Mouse (Mus musculus): Measurements from ENCODE around the gene Birc6. TPM values are rescaled to one million over a fixed set of nuclear protein-coding genes. Genes with fewer than 3 reads are reported as not detected.
"Not testable (repeated sequence)": the region's sequence is repeated elsewhere in the genome, so short reads cannot be mapped to it uniquely, and the experiment has no call there.

Birc6 gene
- total RNA-seq, 2 experiments from 2014 or later, result 94.9 to 103 TPM

DNA sequence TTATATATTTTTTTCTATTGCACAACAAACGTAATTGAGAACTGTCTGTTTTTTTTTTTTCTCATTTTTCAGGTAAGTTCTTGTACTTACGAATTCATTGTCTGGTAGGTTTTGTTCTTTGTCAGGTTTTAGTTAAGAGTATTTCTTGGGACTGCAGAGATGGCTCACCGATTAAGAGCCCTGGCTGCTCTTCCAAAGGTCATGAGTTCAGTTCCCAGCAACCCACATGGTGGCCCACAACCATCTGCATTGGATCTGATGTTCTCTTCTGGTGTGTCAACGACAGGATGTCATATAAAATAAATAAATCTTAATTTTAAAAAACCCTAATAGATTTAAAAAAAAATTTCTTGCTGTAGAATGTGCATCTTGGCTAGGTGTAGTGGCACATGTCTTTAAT lies 161.3 kb downstream of the Birc6 start:
- intact Hi-C loops (cut with DNase I), result no loop called here
- DNase-seq, result no peak

DNA sequence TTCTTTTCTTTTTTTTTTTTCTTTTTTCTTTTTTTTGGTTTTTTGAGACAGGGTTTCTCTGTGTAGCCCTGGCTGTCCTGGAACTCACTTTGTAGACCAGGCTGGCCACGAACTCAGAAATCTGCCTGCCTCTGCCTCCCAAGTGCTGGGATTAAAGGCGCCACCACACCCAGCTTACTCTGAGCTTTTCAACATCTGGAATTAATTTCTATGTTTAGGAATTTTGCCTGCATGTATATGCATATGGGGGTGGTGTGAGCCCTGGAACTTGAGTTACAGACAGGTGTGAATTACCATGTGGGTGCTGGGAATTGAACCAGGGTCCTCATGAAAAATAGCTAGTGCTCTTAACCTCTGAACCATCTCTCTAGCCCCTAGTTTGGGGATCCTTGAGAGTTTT lies 173.6 kb downstream of the Birc6 start:
- DNase-seq; intact Hi-C loops (cut with DNase I): not testable (repeated sequence)

DNA sequence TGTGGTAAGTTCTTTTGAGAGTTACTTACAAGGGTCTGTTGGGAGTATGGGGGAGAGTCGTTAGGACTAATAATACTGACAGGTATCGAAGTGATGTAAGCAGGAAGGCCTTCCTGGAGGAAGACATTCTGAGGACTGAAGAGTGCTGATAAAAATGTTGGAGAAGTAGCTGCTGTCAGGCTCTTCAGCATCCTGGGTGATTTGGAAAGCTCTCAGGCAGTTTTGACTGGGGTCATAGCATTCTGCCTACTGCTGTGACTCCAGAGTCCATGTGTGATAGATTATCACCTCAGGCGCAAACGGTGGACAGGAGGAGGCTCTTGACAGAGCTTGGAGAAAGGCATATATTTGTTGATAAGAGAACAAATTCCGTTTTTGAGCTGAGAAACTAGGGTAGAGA lies 177.4 kb downstream of the Birc6 start:
- no peak for DNase-seq
- intact Hi-C loops (cut with DNase I), result no loop called here

DNA sequence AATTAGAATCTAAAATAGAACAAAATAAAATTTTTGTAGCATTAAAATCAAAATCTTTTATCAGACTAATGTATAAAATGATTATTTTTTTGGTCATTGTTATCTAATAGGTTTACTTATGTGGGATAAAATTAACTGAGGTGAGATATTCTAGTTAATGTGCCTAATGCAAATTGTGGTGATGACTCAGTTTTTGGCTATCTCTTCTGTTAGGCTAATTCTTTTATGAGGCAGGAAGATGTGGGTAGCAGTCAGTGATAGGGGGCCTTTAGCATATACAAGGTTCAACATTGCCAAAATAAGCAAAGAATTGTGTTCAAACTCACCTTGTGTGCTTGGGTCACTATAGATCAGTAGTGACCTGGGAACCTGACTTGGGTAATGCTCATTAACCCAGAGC lies 178.5 kb downstream of the Birc6 start:
- intact Hi-C loops (cut with DNase I), result no loop called here
- no peak for DNase-seq

- intact Hi-C loops (cut with DNase I), result no loop called here
- DNase-seq, result no peak
These were observed 179.6 kb downstream of the Birc6 start for GRCm38 (mm10) chr17:74707637-74708152.

DNA sequence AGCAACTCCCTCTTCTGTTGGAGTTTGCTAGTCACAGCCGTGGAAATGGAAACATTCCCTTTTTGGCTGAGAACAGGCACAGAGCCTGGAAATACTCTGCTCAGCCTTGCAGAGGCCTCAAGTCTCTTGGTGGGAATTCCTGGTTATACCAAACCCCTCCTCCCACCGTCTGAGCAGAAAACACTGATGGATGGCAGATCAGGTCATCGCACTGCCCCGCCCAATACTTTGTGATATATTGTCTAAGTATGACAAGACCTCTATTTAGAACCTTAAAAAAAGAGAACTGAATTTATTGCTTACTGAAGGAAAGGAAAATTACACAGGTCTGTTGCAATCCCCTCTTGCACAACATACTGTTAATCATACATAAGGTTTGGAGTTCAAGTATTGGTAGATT lies 182.6 kb downstream of the Birc6 start:
- DNase-seq, result no peak
- intact Hi-C loops (cut with DNase I), result no loop called here

DNA sequence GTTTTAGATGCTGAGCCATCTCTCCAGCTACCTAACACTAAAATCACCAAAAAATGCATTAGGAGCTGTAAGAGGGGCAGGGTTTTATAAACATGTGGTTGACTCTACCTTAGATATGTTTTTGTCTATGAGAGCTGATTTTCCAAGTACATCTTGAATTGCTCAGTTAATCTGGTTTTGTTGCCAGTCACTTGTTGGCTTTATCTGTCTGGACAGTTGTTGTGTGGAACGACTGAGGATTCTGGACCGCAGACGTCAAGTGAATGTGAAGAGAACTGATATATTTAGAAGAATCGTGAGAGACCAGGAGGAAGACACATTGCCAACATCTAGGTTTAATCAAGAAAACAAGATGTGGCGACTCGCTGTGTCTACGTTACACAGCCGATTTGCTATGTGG lies 183.5 kb downstream of the Birc6 start:
- DNase-seq, result no peak
- intact Hi-C loops (cut with DNase I), result no loop called here

DNA sequence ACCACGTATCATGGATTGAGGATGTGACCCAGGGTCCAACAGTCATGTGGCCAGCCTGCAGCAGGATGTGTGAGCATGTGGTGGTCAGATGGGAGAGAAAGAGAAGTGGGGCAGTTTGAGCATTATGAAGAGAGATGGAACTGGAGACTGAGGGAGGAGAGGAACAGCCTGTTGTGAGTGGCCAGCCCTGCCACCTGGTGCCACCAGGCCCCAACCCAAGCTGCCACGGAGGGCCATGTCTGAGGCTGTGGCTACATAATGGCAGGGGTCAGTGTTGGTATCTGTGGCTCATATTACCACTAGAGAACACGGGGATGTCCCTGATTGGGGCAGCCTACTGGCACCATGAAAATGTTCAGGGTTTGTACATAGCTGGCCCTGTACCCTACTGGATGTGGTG lies 187.0 kb downstream of the Birc6 start:
- no peak for DNase-seq
- intact Hi-C loops (cut with DNase I), result no loop called here

GRCm38 (mm10) chr17:74715724-74716123 lies 187.6 kb downstream of the Birc6 start:
- intact Hi-C loops (cut with DNase I), result no loop called here

GRCm38 (mm10) chr17:74716643-74717042 lies 188.5 kb downstream of the Birc6 start:
- intact Hi-C loops (cut with DNase I), result no loop called here
- DNase-seq, result no peak

More at GRCm38 (mm10) chr17:74715724-74716123, 187.6 kb downstream of the Birc6 start:
- no peak for DNase-seq

DNA sequence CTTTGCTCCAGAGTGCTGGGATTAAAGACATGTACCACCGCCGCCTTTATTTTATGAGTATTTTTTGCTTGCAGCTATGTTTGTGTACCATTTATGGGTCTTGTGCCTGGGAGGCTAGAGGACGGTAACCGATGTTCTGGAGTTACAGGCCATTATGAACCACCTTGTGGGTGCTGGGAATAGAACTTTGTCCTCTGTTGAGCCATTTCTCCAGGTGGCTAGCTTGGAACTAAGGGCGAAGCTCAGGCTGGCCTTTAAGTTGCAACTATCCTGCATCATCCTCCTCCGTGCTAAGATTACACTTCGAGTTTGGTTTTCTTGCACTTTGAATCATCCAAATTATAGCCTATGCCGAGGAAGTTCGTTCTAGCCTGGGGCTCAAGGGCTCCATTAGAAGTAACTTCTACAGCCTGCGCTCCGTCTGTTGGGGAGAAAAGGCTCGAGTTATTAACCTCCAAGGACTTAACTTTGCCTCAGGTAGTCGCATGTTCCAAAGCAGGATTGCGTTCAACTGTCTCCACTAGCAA lies 189.1 kb downstream of the Birc6 start:
- intact Hi-C loops (cut with DNase I), result no loop called here
- DNase-seq, result no peak

DNA sequence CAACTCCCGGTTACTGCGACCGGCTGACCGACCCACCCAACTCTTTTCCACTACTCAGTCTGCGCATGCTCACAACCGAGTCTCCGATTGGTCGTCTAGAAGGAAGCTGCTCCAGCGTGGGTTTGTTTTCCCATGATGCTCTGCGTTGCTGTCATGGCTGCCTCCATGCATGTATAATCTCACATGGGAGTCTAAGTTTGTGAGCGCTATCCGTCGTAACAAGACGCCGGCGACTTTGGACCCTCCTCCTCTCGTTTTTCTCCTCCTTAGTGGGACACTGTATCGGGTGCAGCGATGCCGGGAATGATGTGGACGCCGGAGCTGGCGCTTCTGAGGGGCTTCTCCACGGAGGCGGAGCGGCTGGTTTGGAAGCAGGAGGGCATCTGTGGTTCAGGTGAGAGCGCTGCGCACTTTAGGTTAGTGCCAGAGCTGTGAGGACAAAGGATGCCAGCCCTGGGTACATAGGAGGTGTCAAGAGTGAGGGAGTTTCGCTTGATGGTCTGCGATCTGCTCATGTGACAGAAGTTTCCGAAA lies 189.6 kb downstream of the Birc6 start, which contains the start of gene Ttc27:
TSS of gene Ttc27 (plus strand) at position 115 of the 534 bp plus-strand sequence.
- DNase-seq, result peak; percentile 96 to 97
- intact Hi-C loops (cut with DNase I), result no loop called here

DNA sequence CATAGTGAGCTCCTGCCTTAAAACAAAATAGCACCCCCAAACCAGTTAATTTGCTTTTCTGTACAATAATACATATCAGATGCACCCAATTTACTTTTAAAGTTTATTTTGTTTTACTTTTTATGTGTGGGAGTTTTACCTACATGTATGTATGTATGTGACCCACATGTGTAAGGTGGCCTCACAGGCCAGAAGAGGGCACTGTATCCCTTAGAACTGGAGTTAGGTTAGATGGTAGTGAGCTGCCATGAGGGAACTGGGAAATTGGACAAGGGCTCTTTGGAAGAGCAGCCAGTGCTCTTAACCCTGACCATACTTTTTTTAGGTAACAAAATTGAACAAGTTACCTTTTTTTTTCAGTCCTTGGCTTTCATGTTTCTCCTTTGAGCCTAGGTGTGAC lies 204.8 kb downstream of the Birc6 start:
- no peak for DNase-seq
- intact Hi-C loops (cut with DNase I), result loop anchor here (5.0 to 10.0 kb wide), 2 partner anchors 274 to 352 kb away; partner anchors contain the start of gene Ltbp1

- intact Hi-C loops (cut with DNase I), result loop anchor here (10.0 kb wide), 1 partner anchor 349 kb away; no protein-coding TSS in a partner anchor
- DNase-seq, result no peak
These were observed 207.3 kb downstream of the Birc6 start for GRCm38 (mm10) chr17:74735392-74735791.

DNA sequence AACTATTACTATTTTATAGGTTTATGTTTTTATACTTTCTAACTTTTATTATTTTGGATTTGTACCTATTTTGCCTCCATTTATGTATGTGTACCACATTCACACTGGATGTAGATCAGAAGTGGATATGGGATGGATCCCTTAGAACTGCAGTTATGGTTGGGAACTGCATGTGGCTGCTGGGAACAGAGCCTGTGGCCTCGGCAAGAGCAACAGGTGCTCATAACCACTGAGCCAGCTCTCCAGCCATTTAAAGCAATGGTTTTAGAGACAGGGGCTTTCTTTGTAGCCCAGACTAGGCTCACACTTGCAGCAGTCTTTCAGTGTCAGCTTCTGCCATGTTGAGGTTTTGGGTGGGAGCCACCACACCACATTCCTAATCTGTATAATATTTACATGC lies 221.6 kb downstream of the Birc6 start:
- intact Hi-C loops (cut with DNase I), result no loop called here
- no peak for DNase-seq

- DNase-seq, result no peak
- intact Hi-C loops (cut with DNase I), result no loop called here
These were observed 222.9 kb downstream of the Birc6 start for GRCm38 (mm10) chr17:74751026-74751425.

Other genes starting within 250 kb of the Birc6 start
- gene Memo1, start 232.8 kb upstream of the Birc6 start, total RNA-seq (2021), result 10 to 100 TPM; 62.6 to 68.7 TPM
- gene Dpy30, start 204.4 kb upstream of the Birc6 start, total RNA-seq (2021), result 10 to 100 TPM; 50.1 to 51.6 TPM
- gene Spast, start 189.3 kb upstream of the Birc6 start, total RNA-seq (2021), result 10 to 100 TPM; 29.3 to 33.2 TPM
- gene Slc30a6, start 132.7 kb upstream of the Birc6 start, total RNA-seq (2021), result 10 to 100 TPM; 11.2 to 11.7 TPM
- gene Nlrc4, start 69.2 kb upstream of the Birc6 start, total RNA-seq (2021), result under 1 TPM; 0.36 to 0.59 TPM
- 10 to 100 TPM; 70.1 to 76.6 TPM for gene Yipf4, start 38.8 kb upstream of the Birc6 start, total RNA-seq (2021)
- 10 to 100 TPM; 18.3 to 21.2 TPM for gene Ttc27, start 189.4 kb downstream of the Birc6 start, total RNA-seq (2021)

Measured in heart, postnatal 14 days (tissue).